Mouse (Mus musculus): ENCODE measurements around the gene Clec3a. TPM values are rescaled to one million over a fixed set of nuclear protein-coding genes. Genes with fewer than 3 reads are reported as not detected.

The Clec3a gene
- polyA plus RNA-seq (2015; fragmentation: Nextera tagmentation; extraction: Ambion mirVana), result not detected in 2 replicates

- Histone ChIP-seq H3K9me3 (replicated peaks) (no peaks in the 10 kb centered on the region), H3K4me3 (no peak within 1 kb of the TSS), H3K27me3 (no peaks in the 10 kb centered on the region), H3K9ac (no peak within 1 kb of the TSS), H3K27ac (no peak within 1 kb of the TSS), H3K36me3 (no peaks in the 10 kb centered on the region), H3K4me2 (no peak within 1 kb of the TSS), H3K4me1 (replicated peaks) (no peaks in the 10 kb centered on the region)
- ATAC-seq (replicated peaks; ENCODE audit: insufficient number of reproducible peaks, insufficient read depth, low FRiP score, low read depth), result no peak
- WGBS, result 70% methylated on average over 8 of the region's 8 CpGs
These were observed at the start of gene Clec3a for GRCm38 (mm10) chr8:114417786-114418185. Gene Clec3a (plus strand): TSS chr8:114418086.

GRCm38 (mm10) chr8:114369038-114369976 lies 48.6 kb upstream of the Clec3a start:
- Histone ChIP-seq H3K4me3 (no peak overlapping the region), H3K27me3 (no peaks in the 10 kb centered on the region)
- ATAC-seq (replicated peaks; ENCODE audit: insufficient number of reproducible peaks, insufficient read depth, low FRiP score, low read depth), result no peak

GRCm38 (mm10) chr8:114374390-114374789 lies 43.5 kb upstream of the Clec3a start:
- no peaks in the 10 kb centered on the region for H3K4me1 ChIP-seq (replicated peaks)
- no peak overlapping the region for H3K9ac ChIP-seq
- WGBS, result 69% methylated on average over 6 of the region's 6 CpGs
- no peaks in the 10 kb centered on the region for H3K36me3 ChIP-seq
- no peak overlapping the region for H3K27ac ChIP-seq
- H3K4me2 ChIP-seq, result no peak overlapping the region
- ATAC-seq (replicated peaks; ENCODE audit: insufficient number of reproducible peaks, insufficient read depth, low FRiP score, low read depth), result no peak
- H3K9me3 ChIP-seq (replicated peaks), result no peaks in the 10 kb centered on the region
- H3K4me3 ChIP-seq, result no peak overlapping the region
- H3K27me3 ChIP-seq, result no peaks in the 10 kb centered on the region

More at GRCm38 (mm10) chr8:114369038-114369976, 48.6 kb upstream of the Clec3a start:
- WGBS, result 33% methylated on average over 27 of the region's 27 CpGs
- Histone ChIP-seq H3K9me3 (replicated peaks) (no peaks in the 10 kb centered on the region), H3K36me3 (no peaks in the 10 kb centered on the region), H3K4me1 (replicated peaks) (0 out of 2 replicates have a peak, but pooled peaks cover 2% of the 10 kb centered on the region), H3K27ac (no peak overlapping the region), H3K4me2 (peak overlapping the region; percentile 40), H3K9ac (no peak overlapping the region)

- WGBS, result 77% methylated on average over 3 of the region's 3 CpGs
- no peaks in the 10 kb centered on the region for H3K27me3 ChIP-seq
- no peak for ATAC-seq (replicated peaks; ENCODE audit: insufficient number of reproducible peaks, insufficient read depth, low FRiP score, low read depth)
- H3K9me3 ChIP-seq (replicated peaks), result no peaks in the 10 kb centered on the region
- no peak overlapping the region for H3K4me3 ChIP-seq
- H3K36me3 ChIP-seq, result no peaks in the 10 kb centered on the region
- H3K9ac ChIP-seq, result no peak overlapping the region
- no peak overlapping the region for H3K27ac ChIP-seq
- H3K4me2 ChIP-seq, result no peak overlapping the region
- H3K4me1 ChIP-seq (replicated peaks), result no peaks in the 10 kb centered on the region
These were observed 33.7 kb upstream of the Clec3a start for GRCm38 (mm10) chr8:114384189-114384588.

GRCm38 (mm10) chr8:114387494-114387893 lies 30.4 kb upstream of the Clec3a start:
- H3K36me3 ChIP-seq, result no peaks in the 10 kb centered on the region
- H3K4me2 ChIP-seq, result no peak overlapping the region
- H3K4me3 ChIP-seq, result no peak overlapping the region
- no peak overlapping the region for H3K9ac ChIP-seq
- H3K27me3 ChIP-seq, result no peaks in the 10 kb centered on the region
- WGBS, result 51% methylated on average over 4 of the region's 4 CpGs
- H3K27ac ChIP-seq, result no peak overlapping the region
- H3K4me1 ChIP-seq (replicated peaks), result no peaks in the 10 kb centered on the region
- no peaks in the 10 kb centered on the region for H3K9me3 ChIP-seq (replicated peaks)
- no peak for ATAC-seq (replicated peaks; ENCODE audit: insufficient number of reproducible peaks, insufficient read depth, low FRiP score, low read depth)

- H3K36me3 ChIP-seq, result no peaks in the 10 kb centered on the region
- H3K9me3 ChIP-seq (replicated peaks), result no peaks in the 10 kb centered on the region
- H3K4me3 ChIP-seq, result no peak overlapping the region
- H3K27me3 ChIP-seq, result no peaks in the 10 kb centered on the region
- H3K4me1 ChIP-seq (replicated peaks), result no peaks in the 10 kb centered on the region
- H3K27ac ChIP-seq, result no peak overlapping the region
- H3K9ac ChIP-seq, result no peak overlapping the region
- WGBS, result 73% methylated on average over 12 of the region's 13 CpGs
- H3K4me2 ChIP-seq, result no peak overlapping the region
- ATAC-seq (replicated peaks; ENCODE audit: insufficient number of reproducible peaks, insufficient read depth, low FRiP score, low read depth), result no peak
These were observed 27.2 kb upstream of the Clec3a start for GRCm38 (mm10) chr8:114390465-114391254.

- no peak for ATAC-seq (replicated peaks; ENCODE audit: insufficient number of reproducible peaks, insufficient read depth, low FRiP score, low read depth)
- Histone ChIP-seq H3K9me3 (replicated peaks) (no peaks in the 10 kb centered on the region), H3K9ac (no peak overlapping the region), H3K4me2 (no peak overlapping the region), H3K27ac (no peak overlapping the region), H3K27me3 (no peaks in the 10 kb centered on the region), H3K4me1 (replicated peaks) (no peaks in the 10 kb centered on the region), H3K36me3 (no peaks in the 10 kb centered on the region), H3K4me3 (no peak overlapping the region)
- WGBS, result 72% methylated on average over 5 of the region's 5 CpGs
These were observed 19.6 kb upstream of the Clec3a start for GRCm38 (mm10) chr8:114398326-114398725.

GRCm38 (mm10) chr8:114399273-114399672 lies 18.6 kb upstream of the Clec3a start:
- ATAC-seq (replicated peaks; ENCODE audit: insufficient number of reproducible peaks, insufficient read depth, low FRiP score, low read depth), result no peak
- H3K36me3 ChIP-seq, result no peaks in the 10 kb centered on the region
- WGBS, result 90% methylated on average over 5 of the region's 5 CpGs

GRCm38 (mm10) chr8:114401679-114402078 lies 16.2 kb upstream of the Clec3a start:
- Histone ChIP-seq H3K36me3 (no peaks in the 10 kb centered on the region), H3K9me3 (replicated peaks) (no peaks in the 10 kb centered on the region), H3K4me2 (no peak overlapping the region), H3K27ac (no peak overlapping the region), H3K27me3 (no peaks in the 10 kb centered on the region), H3K4me3 (no peak overlapping the region), H3K9ac (no peak overlapping the region), H3K4me1 (replicated peaks) (no peaks in the 10 kb centered on the region)
- ATAC-seq (replicated peaks; ENCODE audit: insufficient number of reproducible peaks, insufficient read depth, low FRiP score, low read depth), result no peak
- WGBS, result 70% methylated on average over 7 of the region's 7 CpGs

More at GRCm38 (mm10) chr8:114399273-114399672, 18.6 kb upstream of the Clec3a start:
- Histone ChIP-seq H3K9me3 (replicated peaks) (no peaks in the 10 kb centered on the region), H3K4me2 (no peak overlapping the region), H3K9ac (no peak overlapping the region), H3K4me1 (replicated peaks) (no peaks in the 10 kb centered on the region), H3K27ac (no peak overlapping the region), H3K4me3 (no peak overlapping the region), H3K27me3 (no peaks in the 10 kb centered on the region)

GRCm38 (mm10) chr8:114411421-114411820 lies 6.5 kb upstream of the Clec3a start:
- WGBS, result 68% methylated on average over 3 of the region's 3 CpGs
- Histone ChIP-seq H3K27ac (no peak overlapping the region), H3K9ac (no peak overlapping the region), H3K9me3 (replicated peaks) (no peaks in the 10 kb centered on the region), H3K4me2 (no peak overlapping the region), H3K27me3 (no peaks in the 10 kb centered on the region), H3K36me3 (no peaks in the 10 kb centered on the region), H3K4me1 (replicated peaks) (no peaks in the 10 kb centered on the region), H3K4me3 (no peak overlapping the region)
- ATAC-seq (replicated peaks; ENCODE audit: insufficient number of reproducible peaks, insufficient read depth, low FRiP score, low read depth), result no peak

- ATAC-seq (replicated peaks; ENCODE audit: insufficient number of reproducible peaks, insufficient read depth, low FRiP score, low read depth), result no peak
- H3K27ac ChIP-seq, result no peak overlapping the region
- H3K27me3 ChIP-seq, result no peaks in the 10 kb centered on the region
- H3K4me1 ChIP-seq (replicated peaks), result no peaks in the 10 kb centered on the region
- no peak overlapping the region for H3K9ac ChIP-seq
- no peak overlapping the region for H3K4me3 ChIP-seq
- no peak overlapping the region for H3K4me2 ChIP-seq
- 66% methylated on average over 5 of the region's 5 CpGs for WGBS
- no peaks in the 10 kb centered on the region for H3K36me3 ChIP-seq
- no peaks in the 10 kb centered on the region for H3K9me3 ChIP-seq (replicated peaks)
These were observed 600 bp downstream of the Clec3a start for GRCm38 (mm10) chr8:114418486-114418885.

Data from heart, embryonic 15.5 days (tissue).